Mouse (Mus musculus) hindbrain, postnatal 0 days (tissue): ENCODE results near the gene Nsdhl. TPM values are rescaled to one million over a fixed set of nuclear protein-coding genes. Genes with fewer than 3 reads are reported as not detected.

Experiments
- ATAC-seq: fragments of 200-750 bp; cut with Nextera tagmentation; 2 replicates; pipeline ENCODE4 v1.8.0; 2017; ENCODE audit warnings: mild to moderate bottlenecking, moderate TSS enrichment, moderate library complexity
- DNase-seq: peaks from one replicate; pipeline ENCODE4 v3.0.0-alpha.2; 2015; ENCODE audit warnings: low spot score
- H3K27ac ChIP-seq: fragments of 300-500 bp; sonication (generic); 2 replicates; pipeline ENCODE4 v1.5.1; 2014; ENCODE audit warnings: mild to moderate bottlenecking
- H3K27me3 ChIP-seq: fragments of 300-500 bp; sonication (generic); 2 replicates; pipeline ENCODE4 v1.6.1; 2014; ENCODE audit warnings: low read length, mixed read lengths; ENCODE audit not compliant: insufficient read depth
- H3K36me3 ChIP-seq: fragments of 300-500 bp; sonication (generic); 2 replicates; pipeline ENCODE4 v1.6.1; 2014; ENCODE audit warnings: low read length, mixed read lengths; ENCODE audit not compliant: insufficient read depth
- H3K4me1 ChIP-seq: fragments of 300-500 bp; sonication (generic); 2 replicates; pipeline ENCODE4 v1.6.1; 2014; ENCODE audit warnings: antibody characterized with exemption, low read length, mixed read lengths; ENCODE audit not compliant: insufficient read depth
- H3K4me2 ChIP-seq: fragments of 300-500 bp; sonication (generic); 2 replicates; pipeline ENCODE4 v1.6.1; 2014; ENCODE audit warnings: low read depth, mild to moderate bottlenecking, low read length, moderate library complexity, mixed read lengths
- H3K4me3 ChIP-seq: fragments of 300-500 bp; sonication (generic); 2 replicates; pipeline ENCODE4 v1.5.1; 2014; ENCODE audit warnings: low read length
- H3K9ac ChIP-seq: fragments of 300-500 bp; sonication (generic); replicated peaks from 2 replicates; pipeline ENCODE4 v1.6.1; 2014; ENCODE audit warnings: mild to moderate bottlenecking, low read length, moderate library complexity, mixed read lengths
- H3K9me3 ChIP-seq: fragments of 300-500 bp; sonication (generic); 2 replicates; pipeline ENCODE4 v1.6.1; 2016; ENCODE audit warnings: low read length, mixed read lengths
- CTCF ChIP-seq: IDR thresholded peaks from 2 replicates; pipeline ENCODE4 v1.5.1; 2016; ENCODE audit warnings: antibody characterized with exemption, control low read depth, low read depth
- WGBS: fragments of 180-500 bp; shearing (Covaris S2); extraction: QIAGEN DNeasy Blood & Tissue Kit; methylation state at CpG from one replicate; pipeline ENCODE4 v1.1.7; 2014; 5-methylcytosine and 5-hydroxymethylcytosine counted together
- polyA plus RNA-seq: library from polyadenylated mRNA; unstranded; fragments of >200 nt; fragmentation: Nextera tagmentation; extraction: Ambion mirVana; gene quantifications from 2 replicates; pipeline ENCODE4 v1.2.1, GENCODE M21; 2015
- total RNA-seq: library from RNA; depleted of rRNA; stranded (reverse); fragments of >200 nt; gene quantifications from 2 replicates; pipeline ENCODE4 v1.2.3, GENCODE M21; 2014

Nsdhl gene
- total and polyA plus RNA-seq, 2 experiments from 2014 or later, result 40.8 to 41.1 TPM

DNA sequence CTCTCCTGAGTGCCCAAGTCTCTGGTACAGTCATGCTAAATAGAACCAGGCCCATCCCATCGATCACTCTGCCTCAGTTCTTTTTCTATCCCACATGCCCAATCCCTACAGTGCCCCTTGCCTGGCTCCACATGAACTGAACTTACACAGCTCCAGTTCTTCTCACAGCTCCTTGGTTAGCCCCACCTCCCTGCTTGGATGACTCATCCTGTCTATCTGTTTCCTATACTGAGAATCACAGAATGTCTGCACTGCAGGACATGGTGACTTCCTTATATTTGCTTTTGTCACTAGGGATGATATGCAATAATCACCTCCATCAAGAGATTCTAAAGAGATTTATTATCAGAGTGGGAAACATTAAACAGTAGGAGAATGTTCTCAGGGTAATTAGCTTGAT is 6.7 kb upstream of the Nsdhl start:
- Histone ChIP-seq H3K9me3 (no peaks in the 10 kb centered on the region), H3K4me3 (no peak overlapping the region), H3K9ac (no peak overlapping the region), H3K27ac (no peak overlapping the region), H3K4me2 (no peak overlapping the region), H3K4me1 (no peaks in the 10 kb centered on the region), H3K27me3 (no peaks in the 10 kb centered on the region), H3K36me3 (no peaks in the 10 kb centered on the region)
- 81% methylated on average over 1 of the region's 1 CpGs for WGBS
- TF ChIP-seq CTCF, result no peak
- ATAC-seq (no peak), DNase-seq (no peak)

DNA sequence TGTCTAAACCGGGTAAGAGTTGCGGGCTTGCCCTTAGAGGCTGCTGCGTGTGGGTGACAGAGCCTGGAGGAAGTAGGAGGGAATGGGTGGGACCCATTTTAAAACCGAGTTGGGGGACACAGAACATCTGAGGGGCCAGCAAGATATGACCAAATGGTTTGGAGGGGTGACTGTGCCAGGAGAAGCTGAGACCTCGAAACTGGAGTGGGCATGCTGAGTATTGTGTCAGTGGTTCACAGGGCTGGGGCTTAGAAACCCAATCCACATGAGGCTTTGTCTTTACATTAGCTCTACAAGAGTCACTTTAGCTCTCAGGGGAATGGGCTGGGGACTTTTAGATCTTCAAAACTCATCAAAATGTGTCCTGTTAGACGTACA is 314 bp downstream of the Nsdhl start:
- H3K4me2 ChIP-seq, result peak overlapping the region; percentile 59
- peak overlapping the region; percentile 44 for H3K9ac ChIP-seq
- no peaks in the 10 kb centered on the region for H3K27me3 ChIP-seq
- H3K36me3 ChIP-seq, result no peaks in the 10 kb centered on the region
- 24% methylated on average over 6 of the region's 6 CpGs for WGBS
- peak overlapping the region; percentile 46 for H3K4me3 ChIP-seq
- ATAC-seq, result no peak
- peak overlapping the region; percentile 48; the same call in 1 of the 2 replicates for H3K27ac ChIP-seq
- DNase-seq, result no peak
- TF ChIP-seq CTCF, result no peak
- H3K4me1 ChIP-seq, result no peaks in the 10 kb centered on the region
- H3K9me3 ChIP-seq, result no peaks in the 10 kb centered on the region

GRCm38 (mm10) chrX:72921391-72921790 is 3.0 kb downstream of the Nsdhl start:
- Histone ChIP-seq H3K36me3 (no peaks in the 10 kb centered on the region), H3K9ac (no peak overlapping the region), H3K27ac (no peak overlapping the region), H3K4me2 (no peak overlapping the region), H3K9me3 (no peaks in the 10 kb centered on the region), H3K27me3 (no peaks in the 10 kb centered on the region), H3K4me3 (no peak overlapping the region), H3K4me1 (no peaks in the 10 kb centered on the region)
- ATAC-seq (no peak), DNase-seq (no peak)
- WGBS, result 81% methylated on average over 2 of the region's 2 CpGs
- no peak for TF ChIP-seq CTCF

- Histone ChIP-seq H3K4me1 (no peaks in the 10 kb centered on the region), H3K9me3 (no peaks in the 10 kb centered on the region), H3K4me3 (no peak overlapping the region), H3K9ac (no peak overlapping the region), H3K4me2 (no peak overlapping the region), H3K27me3 (no peaks in the 10 kb centered on the region), H3K27ac (no peak overlapping the region), H3K36me3 (no peaks in the 10 kb centered on the region; the same call in 1 of the 2 replicates)
- WGBS, result 84% methylated on average over 4 of the region's 4 CpGs
- DNase-seq, result no peak
- ATAC-seq, result no peak
- TF ChIP-seq CTCF, result no peak
Measured at GRCm38 (mm10) chrX:72953464-72953863, 35.1 kb downstream of the Nsdhl start.

GRCm38 (mm10) chrX:72956486-72956885 is 38.1 kb downstream of the Nsdhl start:
- Histone ChIP-seq H3K27ac (no peak overlapping the region), H3K4me1 (no peaks in the 10 kb centered on the region), H3K36me3 (no peaks in the 10 kb centered on the region; the same call in 1 of the 2 replicates), H3K4me2 (no peak overlapping the region), H3K4me3 (no peak overlapping the region), H3K9ac (no peak overlapping the region), H3K9me3 (no peaks in the 10 kb centered on the region), H3K27me3 (no peaks in the 10 kb centered on the region)
- DNase-seq (no peak), ATAC-seq (no peak)
- WGBS, result 94% methylated on average over 4 of the region's 4 CpGs
- no peak for TF ChIP-seq CTCF

- 79% methylated on average over 4 of the region's 4 CpGs for WGBS
- Histone ChIP-seq H3K27me3 (no peaks in the 10 kb centered on the region), H3K4me3 (no peak overlapping the region), H3K4me2 (no peak overlapping the region), H3K9me3 (no peaks in the 10 kb centered on the region), H3K36me3 (no peaks in the 10 kb centered on the region; the same call in 1 of the 2 replicates), H3K27ac (no peak overlapping the region), H3K9ac (no peak overlapping the region), H3K4me1 (no peaks in the 10 kb centered on the region)
- peak; percentile 47 for TF ChIP-seq CTCF
- ATAC-seq (no peak), DNase-seq (peak; percentile 13)
Measured at GRCm38 (mm10) chrX:72960431-72960830, 42.1 kb downstream of the Nsdhl start.

- no peak overlapping the region for H3K4me3 ChIP-seq
Measured at GRCm38 (mm10) chrX:72961511-72961910, 43.2 kb downstream of the Nsdhl start.

More at GRCm38 (mm10) chrX:72961511-72961910, 43.2 kb downstream of the Nsdhl start:
- Histone ChIP-seq H3K27me3 (no peaks in the 10 kb centered on the region), H3K9me3 (no peaks in the 10 kb centered on the region), H3K4me2 (no peak overlapping the region), H3K36me3 (no peaks in the 10 kb centered on the region), H3K4me1 (no peaks in the 10 kb centered on the region), H3K9ac (no peak overlapping the region), H3K27ac (no peak overlapping the region)
- ATAC-seq, result no peak
- 68% methylated on average over 3 of the region's 3 CpGs for WGBS
- DNase-seq, result no peak
- TF ChIP-seq CTCF, result no peak
